Mouse (Mus musculus): Measurements from ENCODE around the gene Stam2.

DNA sequence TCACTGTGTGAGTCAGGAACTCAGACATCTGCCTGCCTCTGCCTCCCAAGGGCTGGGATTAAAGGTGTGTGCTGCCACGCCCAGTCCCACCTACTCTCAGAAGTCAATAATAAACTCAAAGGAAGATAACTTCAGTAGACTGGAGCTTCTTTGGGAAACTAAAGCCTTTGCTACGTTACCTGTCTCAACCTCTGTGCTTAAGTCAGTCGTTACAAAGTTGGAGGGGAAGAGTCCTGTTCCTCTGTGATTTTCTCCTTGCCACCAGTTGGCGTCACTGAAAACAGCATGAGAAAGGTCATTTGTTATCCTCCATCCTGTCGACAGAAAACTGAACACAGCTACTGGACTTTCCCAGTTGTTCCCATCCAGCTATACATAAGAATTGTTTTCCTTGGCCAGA is 32.7 kb downstream of the Stam2 start:
- TF ChIP-seq CTCF (IDR thresholded peaks at IDR 0.05; ENCODE audit: low read depth) (no peak), EP300 (IDR thresholded peaks at IDR 0.05; ENCODE audit: low read depth) (no peak)

Measured in liver, postnatal 0 days (tissue).